Mouse (Mus musculus) midbrain, embryonic 10.5 days (tissue): ENCODE measurements at regions not wholly inside any gene's neighbourhood (a gene's known extent, or its start where the extent isn't known, plus 50 kb on each side); places are given as distances from the start of the nearest gene placed in this dataset.

Source experiments
- DNase-seq: peaks from one replicate; pipeline ENCODE4 v3.0.0-alpha.2; 2017; ENCODE audit warnings: low spot score
- H3K27ac ChIP-seq: fragments of 300-500 bp; sonication (generic); replicated peaks from 2 replicates; pipeline ENCODE4 v1.5.1; 2016; ENCODE audit warnings: mild to moderate bottlenecking
- H3K27me3 ChIP-seq: fragments of 300-500 bp; sonication (generic); 2 replicates; pipeline ENCODE4 v1.6.1; 2016; ENCODE audit warnings: low read depth, mild to moderate bottlenecking; ENCODE audit not compliant: poor library complexity, severe bottlenecking
- H3K36me3 ChIP-seq: fragments of 300-500 bp; sonication (generic); 2 replicates; pipeline ENCODE4 v1.6.1; 2016; ENCODE audit warnings: mild to moderate bottlenecking, moderate library complexity
- H3K4me1 ChIP-seq: fragments of 300-500 bp; sonication (generic); 2 replicates; pipeline ENCODE4 v1.6.1; 2016
- H3K4me3 ChIP-seq: fragments of 300-500 bp; sonication (generic); 2 replicates; pipeline ENCODE4 v1.5.1; 2016; ENCODE audit warnings: mild to moderate bottlenecking, moderate library complexity
- H3K9me3 ChIP-seq: fragments of 300-500 bp; sonication (generic); replicated peaks from 2 replicates; pipeline ENCODE4 v1.6.1; 2016; ENCODE audit warnings: mild to moderate bottlenecking
- WGBS: fragments of 180-500 bp; shearing (Covaris S2); methylation state at CpG from one replicate; pipeline ENCODE4 v1.1.7; 2016; 5-methylcytosine and 5-hydroxymethylcytosine counted together

DNA sequence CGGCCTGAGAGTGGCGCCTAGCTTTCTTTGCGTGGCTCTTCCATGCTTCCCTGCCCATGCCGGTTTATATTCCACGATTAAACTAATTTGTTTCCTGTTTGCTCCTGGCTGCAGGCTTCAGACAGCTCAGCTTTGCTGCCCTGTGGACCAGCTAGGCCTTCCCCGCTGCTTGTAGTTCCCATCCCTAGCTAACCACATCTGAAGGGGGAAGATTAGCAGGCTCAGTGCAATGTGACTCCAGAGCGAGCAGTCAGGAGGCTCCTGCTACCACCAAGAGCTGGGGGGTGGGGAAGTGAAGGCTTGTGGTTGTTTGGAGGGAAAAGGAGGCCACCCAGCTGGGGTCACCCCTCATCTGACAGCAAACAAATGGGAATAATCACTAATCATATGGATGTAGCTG, 125.5 kb upstream of the Sall1 start:
- WGBS, result 40% methylated on average over 7 of the region's 7 CpGs
- Histone ChIP-seq H3K36me3 (no peaks in the 10 kb centered on the region), H3K9me3 (no peaks in the 10 kb centered on the region), H3K27ac (peak overlapping the region; percentile 46), H3K4me1 (peaks cover 19% of the 10 kb centered on the region), H3K27me3 (no peaks in the 10 kb centered on the region; the same call in 1 of the 2 replicates), H3K4me3 (no peak overlapping the region)
- DNase-seq, result no peak

DNA sequence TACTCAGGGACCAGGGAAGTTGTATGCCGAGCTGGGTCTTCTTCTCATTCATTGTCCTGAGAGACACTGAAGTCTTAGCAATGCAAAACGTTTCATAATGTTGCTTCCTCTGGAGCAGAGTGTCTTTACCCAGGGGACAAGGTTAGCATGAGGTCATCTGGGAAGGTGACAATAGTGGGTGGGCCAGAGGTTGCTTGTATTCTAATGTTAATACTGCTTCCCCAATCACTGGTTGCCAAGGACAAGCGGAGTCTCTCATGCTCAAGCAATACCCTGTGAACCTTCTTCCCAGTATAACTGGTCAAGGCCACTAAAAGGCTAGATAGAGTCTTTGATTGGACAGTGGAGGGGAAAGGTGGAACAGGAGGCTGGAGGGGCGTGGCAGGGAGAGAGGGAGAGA, 123.1 kb upstream of the Sall1 start:
- Histone ChIP-seq H3K27ac (no peak overlapping the region), H3K4me3 (no peak overlapping the region), H3K36me3 (no peaks in the 10 kb centered on the region), H3K9me3 (no peaks in the 10 kb centered on the region), H3K27me3 (no peaks in the 10 kb centered on the region; the same call in 1 of the 2 replicates), H3K4me1 (peaks cover 19% of the 10 kb centered on the region)
- no peak for DNase-seq
- 80% methylated on average over 4 of the region's 4 CpGs for WGBS

- Histone ChIP-seq H3K4me3 (no peak overlapping the region), H3K27me3 (no peaks in the 10 kb centered on the region), H3K27ac (no peak overlapping the region), H3K9me3 (no peaks in the 10 kb centered on the region; the same call in 1 of the 2 replicates), H3K4me1 (peaks cover 15% of the 10 kb centered on the region; the same call in 1 of the 2 replicates), H3K36me3 (no peaks in the 10 kb centered on the region)
- no peak for DNase-seq
- 98% methylated on average over 1 of the region's 1 CpGs for WGBS
Observed at GRCm38 (mm10) chr8:89156909-89157308, 112.9 kb upstream of the Sall1 start.

DNA sequence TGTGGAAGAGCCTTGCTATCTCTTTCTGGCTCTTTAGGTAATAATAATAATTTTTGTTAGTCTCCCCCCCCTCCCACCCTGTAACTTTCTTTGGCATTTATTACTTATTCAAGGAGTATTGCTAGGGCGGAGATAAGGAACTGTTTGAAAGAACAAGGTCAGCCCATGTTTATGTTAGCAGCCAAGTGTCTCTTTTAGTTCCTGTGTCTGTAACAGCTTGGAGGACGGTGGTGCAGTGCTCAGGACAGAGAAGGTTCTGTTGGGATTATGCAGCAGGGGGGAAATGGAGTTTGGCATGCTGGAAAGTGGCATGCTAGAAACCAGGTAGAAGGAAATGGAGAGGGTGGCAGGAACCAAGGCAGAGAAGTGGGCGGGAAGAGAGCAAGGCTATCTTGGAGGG, 109.6 kb upstream of the Sall1 start:
- 74% methylated on average over 3 of the region's 3 CpGs for WGBS
- DNase-seq, result no peak

GRCm38 (mm10) chr8:89152867-89153595, 109.1 kb upstream of the Sall1 start:
- peaks cover 15% of the 10 kb centered on the region; the same call in 1 of the 2 replicates for H3K4me1 ChIP-seq
- 0 out of 2 replicates have a peak overlapping the region, but pooled peaks have one; percentile 42 for H3K27ac ChIP-seq
- no peak for DNase-seq
- no peaks in the 10 kb centered on the region for H3K27me3 ChIP-seq
- no peak overlapping the region for H3K4me3 ChIP-seq
- WGBS, result 89% methylated on average over 17 of the region's 17 CpGs
- H3K36me3 ChIP-seq, result no peaks in the 10 kb centered on the region
- H3K9me3 ChIP-seq, result no peaks in the 10 kb centered on the region; the same call in 1 of the 2 replicates

More for the DNA sequence above, 109.6 kb upstream of the Sall1 start:
- no peaks in the 10 kb centered on the region; the same call in 1 of the 2 replicates for H3K9me3 ChIP-seq
- H3K4me1 ChIP-seq, result peaks cover 15% of the 10 kb centered on the region; the same call in 1 of the 2 replicates
- no peaks in the 10 kb centered on the region for H3K27me3 ChIP-seq
- H3K4me3 ChIP-seq, result no peak overlapping the region
- H3K36me3 ChIP-seq, result no peaks in the 10 kb centered on the region
- no peak overlapping the region for H3K27ac ChIP-seq

GRCm38 (mm10) chr8:89152331-89152730, 108.4 kb upstream of the Sall1 start:
- Histone ChIP-seq H3K4me3 (no peak overlapping the region), H3K27me3 (no peaks in the 10 kb centered on the region), H3K9me3 (no peaks in the 10 kb centered on the region; the same call in 1 of the 2 replicates), H3K4me1 (peaks cover 15% of the 10 kb centered on the region; the same call in 1 of the 2 replicates), H3K36me3 (no peaks in the 10 kb centered on the region), H3K27ac (0 out of 2 replicates have a peak overlapping the region, but pooled peaks have one; percentile 42)
- DNase-seq, result no peak
- WGBS, result 89% methylated on average over 8 of the region's 8 CpGs

- Histone ChIP-seq H3K4me1 (peaks cover 15% of the 10 kb centered on the region; the same call in 1 of the 2 replicates), H3K27ac (no peak overlapping the region), H3K27me3 (no peaks in the 10 kb centered on the region), H3K36me3 (no peaks in the 10 kb centered on the region), H3K4me3 (no peak overlapping the region), H3K9me3 (no peaks in the 10 kb centered on the region; the same call in 1 of the 2 replicates)
- WGBS, result 86% methylated on average over 2 of the region's 2 CpGs
- DNase-seq, result no peak
Observed at GRCm38 (mm10) chr8:89150952-89151351, 107.0 kb upstream of the Sall1 start.

DNA sequence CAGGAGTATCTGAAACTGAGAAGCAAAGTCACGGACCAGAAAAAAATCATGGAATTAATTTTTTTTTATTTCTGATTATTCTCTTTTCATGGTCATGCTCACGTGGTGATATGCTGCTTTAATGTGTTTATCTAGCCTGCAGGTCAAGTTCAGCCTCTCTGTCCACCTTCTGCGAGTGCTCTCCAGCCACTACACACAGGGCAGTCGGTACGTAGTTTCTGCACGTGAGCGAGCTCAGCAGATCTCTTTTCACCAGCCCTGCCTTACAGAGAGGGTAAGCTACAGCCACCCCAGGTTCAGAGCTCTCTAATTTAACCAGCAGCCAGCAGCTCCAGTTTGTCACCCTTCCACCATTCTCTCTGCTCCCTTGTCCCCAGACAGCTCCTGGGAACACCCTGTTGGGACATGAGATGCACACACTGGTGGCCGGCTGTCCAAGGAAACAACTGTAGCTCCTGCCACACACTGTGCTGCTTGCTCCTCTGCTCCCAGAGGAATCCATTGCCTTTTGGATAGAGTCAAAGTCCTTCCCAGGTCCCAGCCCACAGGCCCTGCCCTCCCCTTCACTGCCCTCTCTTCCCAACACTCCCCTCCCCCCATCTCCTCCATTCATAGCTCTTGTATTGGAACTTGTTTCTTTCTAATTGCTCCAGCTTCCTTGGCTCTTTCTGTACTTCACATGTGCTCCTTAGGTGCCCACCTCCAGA, 97.7 kb upstream of the Sall1 start:
- no peaks in the 10 kb centered on the region for H3K9me3 ChIP-seq
- no peak for DNase-seq
- H3K27me3 ChIP-seq, result peaks cover 26% of the 10 kb centered on the region
- 58% methylated on average over 8 of the region's 8 CpGs for WGBS
- no peak overlapping the region for H3K4me3 ChIP-seq
- no peaks in the 10 kb centered on the region for H3K36me3 ChIP-seq
- H3K4me1 ChIP-seq, result peaks cover 29% of the 10 kb centered on the region
- peak overlapping the region; percentile 63 for H3K27ac ChIP-seq

- H3K27ac ChIP-seq, result no peak overlapping the region
- H3K4me1 ChIP-seq, result peaks cover 29% of the 10 kb centered on the region
- WGBS, result 81% methylated on average over 3 of the region's 3 CpGs
- H3K4me3 ChIP-seq, result no peak overlapping the region
- H3K27me3 ChIP-seq, result peaks cover 19% of the 10 kb centered on the region
- H3K9me3 ChIP-seq, result no peaks in the 10 kb centered on the region
- DNase-seq, result no peak
- no peaks in the 10 kb centered on the region for H3K36me3 ChIP-seq
Observed at GRCm38 (mm10) chr8:89139876-89140275, 95.9 kb upstream of the Sall1 start.

DNA sequence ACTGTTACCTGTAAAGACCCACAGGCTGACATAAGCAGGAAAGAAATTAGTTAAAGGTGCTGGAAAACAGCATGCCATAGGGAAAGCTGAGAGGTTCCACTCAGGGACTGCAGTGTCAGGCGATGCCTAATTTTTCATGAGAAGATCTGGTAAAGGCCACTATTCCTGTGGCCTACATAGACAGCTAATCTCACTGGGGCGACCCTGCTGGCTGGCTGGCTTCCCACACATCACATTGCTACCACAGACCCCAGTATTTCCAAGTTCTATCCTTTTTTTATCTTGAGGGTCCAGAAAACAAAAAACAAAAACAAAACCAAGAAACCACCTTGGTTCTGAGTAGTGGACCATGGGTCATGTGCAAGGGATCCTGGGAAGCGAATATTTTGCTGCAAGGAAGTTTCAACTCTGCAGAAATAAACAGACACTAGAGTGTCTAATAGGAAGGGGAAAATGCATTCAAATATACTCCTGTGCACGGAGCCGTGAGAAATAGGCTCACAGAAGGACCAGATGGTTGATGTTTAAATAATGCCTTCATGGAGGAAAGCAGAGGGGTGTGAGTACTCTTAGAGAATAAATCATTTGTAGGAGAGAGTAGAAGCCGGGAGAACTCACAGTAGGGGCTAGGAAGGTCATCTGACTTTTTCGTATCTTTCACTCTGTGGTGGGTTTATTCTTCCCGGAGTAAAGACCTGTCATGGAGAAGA, 94.6 kb upstream of the Sall1 start:
- Histone ChIP-seq H3K36me3 (no peaks in the 10 kb centered on the region), H3K4me1 (peaks cover 29% of the 10 kb centered on the region), H3K27ac (no peak overlapping the region), H3K4me3 (no peak overlapping the region), H3K27me3 (peaks cover 15% of the 10 kb centered on the region), H3K9me3 (no peaks in the 10 kb centered on the region)
- DNase-seq, result no peak
- WGBS, result 83% methylated on average over 8 of the region's 8 CpGs

DNA sequence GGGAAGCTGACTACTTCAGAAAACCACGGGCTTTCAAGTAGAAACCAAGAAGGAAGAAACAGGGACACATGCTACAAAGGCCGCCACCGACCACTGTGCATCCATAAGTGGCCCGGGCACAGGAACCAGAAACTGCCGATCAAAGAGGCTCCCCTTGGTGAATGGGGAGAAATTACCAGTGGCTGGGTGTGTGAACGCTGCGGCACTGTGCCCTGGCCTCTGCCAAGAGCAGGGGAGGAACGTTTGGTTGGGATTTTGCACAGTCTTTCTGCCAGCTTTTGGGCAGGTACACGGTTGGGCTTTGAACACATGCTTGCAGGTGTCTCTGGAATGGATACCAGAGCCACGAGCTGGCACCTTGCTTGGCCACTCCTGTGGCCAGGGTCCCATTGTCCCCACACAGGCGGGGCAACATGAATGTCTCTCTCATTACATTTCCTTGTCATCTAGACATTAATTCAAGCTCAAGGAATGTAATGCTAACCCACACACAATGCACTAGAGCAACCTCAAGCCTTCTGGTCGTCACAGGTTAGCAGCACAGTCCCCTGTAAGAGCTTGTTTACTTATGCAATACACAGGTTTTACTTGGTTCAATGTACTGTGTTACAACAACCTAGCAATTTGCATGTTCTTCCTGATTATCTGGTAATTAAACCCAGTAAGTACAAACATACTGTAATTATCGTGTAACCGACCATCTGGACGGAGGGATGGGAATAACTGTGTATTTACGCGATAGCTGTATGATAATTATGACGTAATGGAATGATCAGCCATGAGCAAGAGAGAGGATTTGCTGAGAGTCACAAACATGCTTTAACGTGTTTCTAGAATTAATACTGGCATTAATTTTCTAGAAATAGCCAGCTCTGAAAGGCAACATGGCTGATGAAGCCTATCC, 90.9 kb upstream of the Sall1 start:
- 87% methylated on average over 19 of the region's 19 CpGs for WGBS
- Histone ChIP-seq H3K27me3 (no peaks in the 10 kb centered on the region), H3K36me3 (no peaks in the 10 kb centered on the region), H3K4me3 (no peak overlapping the region), H3K9me3 (no peaks in the 10 kb centered on the region), H3K27ac (no peak overlapping the region), H3K4me1 (peaks cover 13% of the 10 kb centered on the region; the same call in 1 of the 2 replicates)
- DNase-seq, result no peak

DNA sequence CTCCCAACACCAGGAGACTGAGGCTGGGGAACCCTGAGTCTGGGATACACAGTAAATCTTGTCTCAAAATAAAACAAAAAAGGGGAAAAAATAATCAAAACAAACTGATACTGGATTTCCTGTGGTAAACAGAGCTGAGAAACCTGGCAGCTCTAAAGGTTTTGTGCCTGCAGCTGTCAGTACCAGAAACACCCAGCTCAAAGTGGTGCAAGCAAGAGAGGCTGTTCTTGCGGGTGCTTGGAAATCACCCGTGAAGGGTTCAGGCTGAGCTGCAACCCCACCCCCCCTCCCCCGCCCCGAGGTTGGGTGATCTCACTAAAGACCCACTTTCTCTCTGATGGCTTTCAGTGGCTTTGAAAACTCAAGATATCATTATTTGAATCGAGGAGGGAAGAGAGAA, 90.1 kb upstream of the Sall1 start:
- H3K4me3 ChIP-seq, result no peak overlapping the region
- no peaks in the 10 kb centered on the region for H3K36me3 ChIP-seq
- H3K27me3 ChIP-seq, result no peaks in the 10 kb centered on the region
- DNase-seq, result no peak
- WGBS, result 66% methylated on average over 5 of the region's 5 CpGs
- 0 out of 2 replicates have a peak overlapping the region, but pooled peaks have one; percentile 17 for H3K27ac ChIP-seq
- H3K9me3 ChIP-seq, result no peaks in the 10 kb centered on the region
- peaks cover 13% of the 10 kb centered on the region; the same call in 1 of the 2 replicates for H3K4me1 ChIP-seq
